Mouse (Mus musculus): ENCODE data around the gene Ppip5k2. TPM values are rescaled to one million over a fixed set of nuclear protein-coding genes. Genes with fewer than 3 reads are reported as not detected.

The Ppip5k2 gene
- polyA plus RNA-seq, 1 experiment from 2014 or later: 36.5 TPM

- Histone ChIP-seq H3K36me3 (ENCODE audit: control insufficient read depth, insufficient read depth, low read length) (no peaks in the 10 kb centered on the region), H3K27ac (ENCODE audit: low read depth, low read length) (no peak overlapping the region), H3K4me3 (ENCODE audit: low read depth, low read length) (no peak overlapping the region), H3K27me3 (replicated peaks; ENCODE audit: control insufficient read depth, insufficient read depth, low read length) (no peaks in the 10 kb centered on the region), H3K4me1 (replicated peaks; ENCODE audit: control insufficient read depth, insufficient read depth, low read length) (no peaks in the 10 kb centered on the region), H3K9ac (ENCODE audit: low read depth, low read length) (no peak overlapping the region), H3K9me3 (ENCODE audit: control insufficient read depth, low read length) (no peaks in the 10 kb centered on the region), H3K4me2 (no peak overlapping the region)
- no peak for DNase-seq (ENCODE audit: low spot score)
- 25% methylated on average over 11 of the region's 11 CpGs for WGBS
- peak; percentile 55 for ATAC-seq (replicated peaks; ENCODE audit: low FRiP score)
Measured at GRCm38 (mm10) chr1:97698956-97699570, 71.1 kb downstream of the Ppip5k2 start.

GRCm38 (mm10) chr1:97697273-97697672, 72.9 kb downstream of the Ppip5k2 start:
- H3K4me1 ChIP-seq (replicated peaks; ENCODE audit: control insufficient read depth, insufficient read depth, low read length): no peaks in the 10 kb centered on the region
- no peak overlapping the region for H3K4me2 ChIP-seq
- no peaks in the 10 kb centered on the region for H3K9me3 ChIP-seq (ENCODE audit: control insufficient read depth, low read length)
- H3K4me3 ChIP-seq (ENCODE audit: low read depth, low read length): no peak overlapping the region
- ATAC-seq (replicated peaks; ENCODE audit: low FRiP score): no peak
- no peaks in the 10 kb centered on the region for H3K36me3 ChIP-seq (ENCODE audit: control insufficient read depth, insufficient read depth, low read length)
- no peaks in the 10 kb centered on the region for H3K27me3 ChIP-seq (replicated peaks; ENCODE audit: control insufficient read depth, insufficient read depth, low read length)
- 79% methylated on average over 1 of the region's 1 CpGs for WGBS
- H3K9ac ChIP-seq (ENCODE audit: low read depth, low read length): no peak overlapping the region
- no peak overlapping the region for H3K27ac ChIP-seq (ENCODE audit: low read depth, low read length)
- DNase-seq (ENCODE audit: low spot score): no peak

DNA sequence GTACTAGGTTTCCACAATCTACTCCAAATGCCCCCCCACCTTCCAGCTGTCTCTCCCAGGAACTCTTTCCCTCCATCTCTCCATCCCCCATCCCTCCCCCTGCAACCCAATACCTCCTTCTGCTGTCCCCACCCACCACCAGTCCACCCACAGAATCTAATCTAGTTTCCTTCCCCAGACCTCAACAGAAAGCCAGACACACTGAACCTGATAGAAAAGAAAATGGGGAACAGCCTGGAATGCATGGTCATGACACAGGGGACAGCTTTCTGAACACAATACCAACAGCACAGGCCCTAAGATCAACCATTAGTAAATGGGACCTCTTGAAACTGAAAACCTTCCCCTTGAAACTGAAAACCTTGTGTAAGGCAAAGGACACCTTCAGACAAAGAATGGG, 76.4 kb downstream of the Ppip5k2 start:
- no peak overlapping the region for H3K4me2 ChIP-seq
- no peaks in the 10 kb centered on the region for H3K9me3 ChIP-seq (ENCODE audit: control insufficient read depth, low read length)
- H3K27ac ChIP-seq (ENCODE audit: low read depth, low read length): no peak overlapping the region
- H3K4me1 ChIP-seq (replicated peaks; ENCODE audit: control insufficient read depth, insufficient read depth, low read length): no peaks in the 10 kb centered on the region
- no peaks in the 10 kb centered on the region for H3K36me3 ChIP-seq (ENCODE audit: control insufficient read depth, insufficient read depth, low read length)
- ATAC-seq (replicated peaks; ENCODE audit: low FRiP score) (no peak), DNase-seq (ENCODE audit: low spot score) (no peak)
- H3K4me3 ChIP-seq (ENCODE audit: low read depth, low read length): no peak overlapping the region
- no peaks in the 10 kb centered on the region for H3K27me3 ChIP-seq (replicated peaks; ENCODE audit: control insufficient read depth, insufficient read depth, low read length)
- H3K9ac ChIP-seq (ENCODE audit: low read depth, low read length): no peak overlapping the region

DNA sequence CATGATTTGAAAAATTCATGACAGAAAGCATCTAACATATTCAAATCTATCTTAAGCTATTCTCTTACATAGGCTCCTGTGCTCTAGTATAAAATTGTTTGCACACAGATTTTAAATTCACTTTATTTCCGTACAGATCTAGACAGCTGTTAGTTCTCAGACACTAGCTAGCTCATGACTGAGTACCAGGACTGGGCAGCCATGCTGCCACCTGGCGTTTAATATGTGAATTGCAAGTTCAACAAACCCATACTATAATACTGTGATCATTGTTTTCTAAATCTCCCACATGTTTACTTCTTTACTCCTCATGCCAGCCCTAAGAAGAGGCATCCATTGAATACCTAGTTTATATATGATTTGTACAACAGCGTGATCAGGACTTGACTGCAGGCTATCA, 81.5 kb downstream of the Ppip5k2 start:
- Histone ChIP-seq H3K4me1 (replicated peaks; ENCODE audit: control insufficient read depth, insufficient read depth, low read length) (no peaks in the 10 kb centered on the region), H3K36me3 (ENCODE audit: control insufficient read depth, insufficient read depth, low read length) (no peaks in the 10 kb centered on the region), H3K27ac (ENCODE audit: low read depth, low read length) (no peak overlapping the region), H3K9me3 (ENCODE audit: control insufficient read depth, low read length) (no peaks in the 10 kb centered on the region), H3K4me3 (ENCODE audit: low read depth, low read length) (no peak overlapping the region), H3K9ac (ENCODE audit: low read depth, low read length) (no peak overlapping the region), H3K27me3 (replicated peaks; ENCODE audit: control insufficient read depth, insufficient read depth, low read length) (no peaks in the 10 kb centered on the region), H3K4me2 (no peak overlapping the region)
- no peak for DNase-seq (ENCODE audit: low spot score)
- WGBS: 9% methylated on average over 3 of the region's 3 CpGs
- peak; percentile 74 for ATAC-seq (replicated peaks; ENCODE audit: low FRiP score)

- H3K4me2 ChIP-seq: no peak overlapping the region
- no peak overlapping the region for H3K9ac ChIP-seq (ENCODE audit: low read depth, low read length)
- H3K27me3 ChIP-seq (replicated peaks; ENCODE audit: control insufficient read depth, insufficient read depth, low read length): no peaks in the 10 kb centered on the region
- H3K4me1 ChIP-seq (replicated peaks; ENCODE audit: control insufficient read depth, insufficient read depth, low read length): no peaks in the 10 kb centered on the region
- ATAC-seq (replicated peaks; ENCODE audit: low FRiP score) (no peak), DNase-seq (ENCODE audit: low spot score) (no peak)
- 59% methylated on average over 4 of the region's 4 CpGs for WGBS
- no peak overlapping the region for H3K4me3 ChIP-seq (ENCODE audit: low read depth, low read length)
- no peaks in the 10 kb centered on the region for H3K36me3 ChIP-seq (ENCODE audit: control insufficient read depth, insufficient read depth, low read length)
- H3K9me3 ChIP-seq (ENCODE audit: control insufficient read depth, low read length): no peaks in the 10 kb centered on the region
- no peak overlapping the region for H3K27ac ChIP-seq (ENCODE audit: low read depth, low read length)
Measured at GRCm38 (mm10) chr1:97676526-97677177, 93.6 kb downstream of the Ppip5k2 start.

- no peak for DNase-seq (ENCODE audit: low spot score)
Measured at GRCm38 (mm10) chr1:97676115-97676514, 94.1 kb downstream of the Ppip5k2 start.

DNA sequence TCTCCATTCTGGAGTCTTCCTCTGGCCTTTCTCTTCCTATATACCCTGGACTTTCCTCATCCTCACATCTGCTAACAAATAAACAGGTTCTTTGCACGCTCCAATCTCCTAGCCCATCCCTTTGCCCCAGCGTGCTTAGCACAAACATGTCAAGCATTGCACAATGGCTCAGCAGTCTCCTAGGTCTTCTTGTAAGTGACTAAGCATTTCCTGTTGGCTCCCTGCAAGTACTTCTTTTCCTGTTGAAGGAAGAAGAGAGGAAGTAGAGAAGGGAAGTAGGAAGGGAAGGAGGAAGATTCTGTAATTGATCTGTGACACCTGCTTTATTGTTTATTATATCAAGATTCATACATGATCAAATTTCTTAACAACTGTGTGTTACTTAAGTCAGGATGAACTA, 97.4 kb downstream of the Ppip5k2 start:
- no peak overlapping the region for H3K27ac ChIP-seq (ENCODE audit: low read depth, low read length)
- DNase-seq (ENCODE audit: low spot score): no peak
- no peaks in the 10 kb centered on the region for H3K36me3 ChIP-seq (ENCODE audit: control insufficient read depth, insufficient read depth, low read length)
- no peak overlapping the region for H3K9ac ChIP-seq (ENCODE audit: low read depth, low read length)
- H3K4me2 ChIP-seq: no peak overlapping the region
- H3K4me1 ChIP-seq (replicated peaks; ENCODE audit: control insufficient read depth, insufficient read depth, low read length): no peaks in the 10 kb centered on the region
- no peak; the same call in 1 of the 2 replicates for ATAC-seq (replicated peaks; ENCODE audit: low FRiP score)
- 24% methylated on average over 2 of the region's 2 CpGs for WGBS
- no peak overlapping the region for H3K4me3 ChIP-seq (ENCODE audit: low read depth, low read length)
- no peaks in the 10 kb centered on the region for H3K27me3 ChIP-seq (replicated peaks; ENCODE audit: control insufficient read depth, insufficient read depth, low read length)
- H3K9me3 ChIP-seq (ENCODE audit: control insufficient read depth, low read length): no peaks in the 10 kb centered on the region

More at GRCm38 (mm10) chr1:97676115-97676514, 94.1 kb downstream of the Ppip5k2 start:
- Histone ChIP-seq H3K9ac (ENCODE audit: low read depth, low read length) (no peak overlapping the region), H3K27ac (ENCODE audit: low read depth, low read length) (no peak overlapping the region), H3K36me3 (ENCODE audit: control insufficient read depth, insufficient read depth, low read length) (no peaks in the 10 kb centered on the region), H3K27me3 (replicated peaks; ENCODE audit: control insufficient read depth, insufficient read depth, low read length) (no peaks in the 10 kb centered on the region), H3K4me2 (no peak overlapping the region), H3K4me3 (ENCODE audit: low read depth, low read length) (no peak overlapping the region), H3K9me3 (ENCODE audit: control insufficient read depth, low read length) (no peaks in the 10 kb centered on the region), H3K4me1 (replicated peaks; ENCODE audit: control insufficient read depth, insufficient read depth, low read length) (no peaks in the 10 kb centered on the region)
- ATAC-seq (replicated peaks; ENCODE audit: low FRiP score): no peak
- 37% methylated on average over 2 of the region's 2 CpGs for WGBS

- no peak overlapping the region for H3K9ac ChIP-seq (ENCODE audit: low read depth, low read length)
- no peaks in the 10 kb centered on the region for H3K36me3 ChIP-seq (ENCODE audit: control insufficient read depth, insufficient read depth, low read length)
- no peak overlapping the region for H3K4me2 ChIP-seq
- H3K4me3 ChIP-seq (ENCODE audit: low read depth, low read length): no peak overlapping the region
- 96% methylated on average over 1 of the region's 1 CpGs for WGBS
- no peak for DNase-seq (ENCODE audit: low spot score)
- H3K27me3 ChIP-seq (replicated peaks; ENCODE audit: control insufficient read depth, insufficient read depth, low read length): no peaks in the 10 kb centered on the region
- no peak overlapping the region for H3K27ac ChIP-seq (ENCODE audit: low read depth, low read length)
- ATAC-seq (replicated peaks; ENCODE audit: low FRiP score): no peak
- H3K4me1 ChIP-seq (replicated peaks; ENCODE audit: control insufficient read depth, insufficient read depth, low read length): no peaks in the 10 kb centered on the region
- H3K9me3 ChIP-seq (ENCODE audit: control insufficient read depth, low read length): no peaks in the 10 kb centered on the region
Measured at GRCm38 (mm10) chr1:97667288-97667687, 102.9 kb downstream of the Ppip5k2 start.

DNA sequence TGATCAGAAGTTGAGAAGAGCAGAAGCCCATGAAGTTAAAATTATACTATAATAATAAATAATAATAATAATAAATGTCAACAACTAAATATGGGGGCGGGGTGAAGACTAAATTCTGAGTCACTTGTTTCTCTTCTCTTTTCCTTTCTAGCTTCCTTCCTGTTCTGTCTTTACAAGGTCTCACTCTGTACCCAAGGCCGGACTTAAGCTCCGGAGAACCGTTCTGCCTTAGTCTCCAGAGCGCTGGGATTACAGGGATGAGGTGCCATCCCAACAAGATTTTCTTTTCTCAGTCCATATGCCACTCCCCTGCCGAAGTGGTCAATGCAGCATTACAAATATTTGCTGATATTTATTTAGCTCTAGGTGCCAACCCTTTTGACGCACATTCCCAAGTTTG, 107.9 kb downstream of the Ppip5k2 start:
- Histone ChIP-seq H3K36me3 (ENCODE audit: control insufficient read depth, insufficient read depth, low read length) (no peaks in the 10 kb centered on the region), H3K9me3 (ENCODE audit: control insufficient read depth, low read length) (no peaks in the 10 kb centered on the region), H3K27ac (ENCODE audit: low read depth, low read length) (no peak overlapping the region), H3K4me1 (replicated peaks; ENCODE audit: control insufficient read depth, insufficient read depth, low read length) (peaks cover 3% of the 10 kb centered on the region; the same call in 1 of the 2 replicates), H3K4me3 (ENCODE audit: low read depth, low read length) (peak overlapping the region; percentile 92), H3K4me2 (peak overlapping the region; percentile 84), H3K27me3 (replicated peaks; ENCODE audit: control insufficient read depth, insufficient read depth, low read length) (no peaks in the 10 kb centered on the region), H3K9ac (ENCODE audit: low read depth, low read length) (peak overlapping the region; percentile 95; the same call in 1 of the 2 replicates)
- no peak for DNase-seq (ENCODE audit: low spot score)
- no peak for ATAC-seq (replicated peaks; ENCODE audit: low FRiP score)
- WGBS: 17% methylated on average over 7 of the region's 7 CpGs

Data from liver, embryonic 11.5 days (tissue).